Mouse (Mus musculus) midbrain, embryonic 16.5 days (tissue): ENCODE data around the gene Tbc1d24. TPM values are rescaled to one million over a fixed set of nuclear protein-coding genes. Genes with fewer than 3 reads are reported as not detected.
A peak's percentile ranks its signal among the peaks of the same experiment; 100 is the strongest.

Experiments used
- ATAC-seq: fragments of 200-750 bp; cut with Nextera tagmentation; 2 replicates; pipeline ENCODE4 v1.8.0; 2017; ENCODE audit warnings: moderate TSS enrichment
- H3K27ac ChIP-seq: fragments of 300-500 bp; sonication (generic); 2 replicates; pipeline ENCODE4 v1.5.1; 2014; ENCODE audit warnings: mild to moderate bottlenecking, low read length, mixed read lengths
- H3K27me3 ChIP-seq: fragments of 300-500 bp; sonication (generic); 2 replicates; pipeline ENCODE4 v1.6.1; 2014; ENCODE audit warnings: low read depth, low read length, mixed read lengths; ENCODE audit not compliant: control insufficient read depth, insufficient read depth
- H3K36me3 ChIP-seq: fragments of 300-500 bp; sonication (generic); 2 replicates; pipeline ENCODE4 v1.6.1; 2014; ENCODE audit warnings: mild to moderate bottlenecking, low read length, moderate library complexity, mixed read lengths; ENCODE audit not compliant: control insufficient read depth, insufficient read depth
- H3K4me1 ChIP-seq: fragments of 300-500 bp; sonication (generic); 2 replicates; pipeline ENCODE4 v1.6.1; 2014; ENCODE audit warnings: mild to moderate bottlenecking, low read length, mixed read lengths; ENCODE audit not compliant: control insufficient read depth, insufficient read depth
- H3K4me2 ChIP-seq: fragments of 300-500 bp; sonication (generic); 2 replicates; pipeline ENCODE4 v1.6.1; 2014; ENCODE audit warnings: mild to moderate bottlenecking, low read length, mixed read lengths
- H3K4me3 ChIP-seq: fragments of 300-500 bp; sonication (generic); 2 replicates; pipeline ENCODE4 v1.5.1; 2014; ENCODE audit warnings: low read depth, mild to moderate bottlenecking, low read length, moderate library complexity, mixed read lengths
- H3K9ac ChIP-seq: fragments of 300-500 bp; sonication (generic); 2 replicates; pipeline ENCODE4 v1.6.1; 2014; ENCODE audit warnings: low read depth, low read length, mixed read lengths
- H3K9me3 ChIP-seq: fragments of 300-500 bp; sonication (generic); replicated peaks from 2 replicates; pipeline ENCODE4 v1.6.1; 2014; ENCODE audit warnings: mild to moderate bottlenecking, low read length, mixed read lengths; ENCODE audit not compliant: control insufficient read depth, poor library complexity, severe bottlenecking
- WGBS: fragments of 180-500 bp; shearing (Covaris S2); extraction: QIAGEN DNeasy Blood & Tissue Kit; methylation state at CpG from one replicate; pipeline ENCODE4 v1.1.7; 2014; 5-methylcytosine and 5-hydroxymethylcytosine counted together
- polyA plus RNA-seq: library from polyadenylated mRNA; unstranded; fragments of >200 nt; fragmentation: Nextera tagmentation; extraction: Ambion mirVana; gene quantifications from 2 replicates; pipeline ENCODE4 v1.2.1, GENCODE M21; 2015

Tbc1d24 gene
- polyA plus RNA-seq, 1 experiment from 2014 or later, result 30.6 TPM

DNA sequence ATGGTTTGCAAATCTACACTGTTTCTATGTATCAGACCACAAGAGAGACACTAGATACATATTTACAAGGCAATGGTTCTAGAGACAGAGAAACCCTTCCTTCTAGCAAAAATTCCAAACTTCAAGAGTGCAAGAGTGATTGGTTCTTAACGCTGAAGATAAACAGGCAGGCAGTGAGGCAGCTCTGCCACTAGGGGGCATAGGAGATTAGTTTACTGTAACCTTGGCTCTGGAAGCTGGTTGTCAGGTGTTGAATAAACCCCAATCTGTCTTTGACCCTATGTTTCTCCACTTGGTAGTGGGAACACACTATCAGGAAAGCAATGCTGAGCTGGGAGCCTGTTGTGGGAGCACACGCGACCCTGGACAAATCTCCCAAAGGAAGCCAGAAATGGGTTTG lies 31.9 kb downstream of the Tbc1d24 start:
- Histone ChIP-seq H3K9ac (no peak overlapping the region), H3K27ac (no peak overlapping the region), H3K4me2 (no peak overlapping the region), H3K36me3 (no peaks in the 10 kb centered on the region), H3K4me1 (peaks cover 8% of the 10 kb centered on the region), H3K9me3 (no peaks in the 10 kb centered on the region), H3K27me3 (no peaks in the 10 kb centered on the region), H3K4me3 (no peak overlapping the region)
- 4% methylated on average over 3 of the region's 3 CpGs for WGBS
- ATAC-seq, result no peak

DNA sequence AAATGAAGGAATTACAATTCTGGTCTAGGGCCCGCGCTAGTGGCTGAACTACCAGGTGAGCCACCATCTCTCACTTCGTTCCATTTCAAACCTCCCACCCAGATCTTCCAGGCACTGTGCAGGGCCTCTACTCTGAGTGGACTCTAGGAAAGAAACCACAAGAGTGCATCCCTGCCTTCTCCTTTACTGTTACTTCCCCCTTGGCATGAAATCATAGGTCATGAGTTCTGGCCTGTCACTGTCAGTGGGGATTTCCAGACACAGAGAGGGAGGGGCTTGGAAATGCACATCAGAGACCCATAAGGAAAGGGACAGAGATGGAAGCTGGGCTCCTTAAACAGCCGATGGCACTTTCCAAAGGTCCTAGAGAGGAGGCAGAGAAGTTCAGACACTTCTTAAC lies 33.6 kb downstream of the Tbc1d24 start:
- no peak overlapping the region for H3K9ac ChIP-seq
- no peaks in the 10 kb centered on the region for H3K36me3 ChIP-seq
- no peaks in the 10 kb centered on the region for H3K27me3 ChIP-seq
- no peak overlapping the region for H3K27ac ChIP-seq
- ATAC-seq, result no peak
- peaks cover 25% of the 10 kb centered on the region for H3K4me1 ChIP-seq
- H3K4me3 ChIP-seq, result no peak overlapping the region
- no peak overlapping the region for H3K4me2 ChIP-seq
- H3K9me3 ChIP-seq, result no peaks in the 10 kb centered on the region
- WGBS, result 87% methylated on average over 4 of the region's 4 CpGs

DNA sequence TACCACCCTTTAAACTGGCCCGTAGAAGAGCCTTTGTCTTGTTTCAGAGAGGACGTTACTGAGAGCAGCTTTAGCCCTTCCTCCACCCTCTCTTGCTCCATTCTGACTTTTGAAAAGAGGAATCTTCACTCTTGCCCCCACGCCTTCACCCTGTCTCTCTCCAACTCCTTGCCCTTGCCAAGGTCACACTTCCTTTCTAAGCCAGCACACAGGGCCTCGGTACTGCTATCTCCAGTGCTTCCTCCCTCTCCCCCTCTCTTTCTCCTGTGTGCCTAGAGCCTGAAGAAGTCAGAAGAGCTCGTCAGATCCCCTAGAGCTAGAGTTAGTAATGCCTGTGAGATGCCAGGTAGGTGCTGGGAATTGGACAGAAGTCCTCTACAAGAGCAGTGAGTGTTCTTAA lies 34.6 kb downstream of the Tbc1d24 start:
- H3K36me3 ChIP-seq, result no peaks in the 10 kb centered on the region
- no peak overlapping the region for H3K27ac ChIP-seq
- no peak overlapping the region for H3K4me2 ChIP-seq
- ATAC-seq, result no peak
- WGBS, result 89% methylated on average over 5 of the region's 5 CpGs
- no peak overlapping the region for H3K4me3 ChIP-seq
- H3K9me3 ChIP-seq, result no peaks in the 10 kb centered on the region
- H3K9ac ChIP-seq, result no peak overlapping the region
- H3K4me1 ChIP-seq, result peaks cover 29% of the 10 kb centered on the region
- H3K27me3 ChIP-seq, result no peaks in the 10 kb centered on the region

DNA sequence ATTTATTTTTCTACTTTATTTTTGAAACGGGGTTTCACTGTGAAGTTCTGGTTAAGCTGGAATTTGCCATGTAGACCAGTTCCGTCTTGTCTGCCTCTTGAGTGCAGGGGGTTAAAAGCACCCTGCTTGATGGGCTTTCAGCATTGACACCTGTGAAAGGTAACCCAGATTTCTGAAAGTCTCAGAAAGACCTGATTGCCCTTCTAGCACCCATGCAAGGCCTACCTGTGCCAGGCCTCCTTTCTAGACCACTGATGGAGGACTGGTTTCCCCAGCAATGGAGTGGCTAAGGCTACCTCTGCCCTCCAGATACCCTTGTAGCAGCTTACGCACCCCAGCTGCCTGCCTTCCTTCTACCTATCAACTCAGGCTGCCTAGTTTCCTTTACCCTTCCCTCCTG lies 35.2 kb downstream of the Tbc1d24 start:
- Histone ChIP-seq H3K27me3 (no peaks in the 10 kb centered on the region), H3K36me3 (no peaks in the 10 kb centered on the region), H3K4me1 (peaks cover 29% of the 10 kb centered on the region), H3K27ac (peak overlapping the region; percentile 99), H3K9ac (peak overlapping the region; percentile 90), H3K4me3 (peak overlapping the region; percentile 75), H3K9me3 (no peaks in the 10 kb centered on the region), H3K4me2 (peak overlapping the region; percentile 82)
- WGBS, result 65% methylated on average over 3 of the region's 3 CpGs
- no peak for ATAC-seq

DNA sequence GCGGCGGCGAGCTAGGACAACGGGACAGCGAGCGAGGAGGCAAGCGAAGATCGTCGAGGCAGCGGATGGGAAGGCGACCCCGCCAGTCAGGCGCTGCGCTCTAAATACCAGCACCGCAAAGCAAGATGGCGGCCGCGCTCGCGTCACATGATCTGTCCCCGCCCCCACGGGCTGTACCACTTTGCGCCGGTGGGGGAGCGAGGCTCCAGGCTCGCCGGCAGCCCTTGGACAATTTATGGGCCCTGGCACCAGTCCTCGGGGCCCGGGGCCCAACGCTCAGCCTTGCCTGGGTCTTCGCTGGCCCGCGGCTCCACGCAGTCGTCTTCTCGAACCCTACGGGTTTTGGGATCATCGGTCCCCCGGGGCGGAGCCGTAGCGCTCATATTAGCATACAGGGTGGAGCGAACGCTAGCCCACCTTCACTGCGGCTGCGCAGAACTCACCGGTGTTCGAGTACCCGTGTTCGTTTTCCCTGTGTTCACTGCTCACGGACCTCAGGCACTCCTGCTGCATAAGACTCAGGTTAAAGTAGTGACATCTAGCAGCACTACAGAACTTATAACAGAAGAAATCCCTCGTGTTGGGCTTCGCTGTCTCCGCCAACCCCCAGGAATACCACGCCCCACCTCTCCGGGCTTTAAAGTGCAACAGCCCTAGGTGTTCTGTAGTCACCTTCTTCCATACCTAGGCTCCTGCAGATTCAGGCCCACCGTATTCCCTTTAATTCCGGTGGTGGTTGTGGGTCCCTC lies 35.9 kb downstream of the Tbc1d24 start, which contains the start of gene Atp6v0c:
Atp6v0c (minus strand) TSS at position 386 of the 749 bp plus-strand sequence.
- WGBS, result under 1% methylated on average over 58 of the region's 58 CpGs
- Histone ChIP-seq H3K4me3 (peak within 1 kb of the TSS; percentile 75), H3K4me1 (peaks cover 29% of the 10 kb centered on the region), H3K9me3 (no peaks in the 10 kb centered on the region), H3K9ac (peak within 1 kb of the TSS; percentile 90), H3K27me3 (no peaks in the 10 kb centered on the region), H3K36me3 (no peaks in the 10 kb centered on the region), H3K27ac (peak within 1 kb of the TSS; percentile 99), H3K4me2 (peak within 1 kb of the TSS; percentile 82)
- peak; percentile 85 for ATAC-seq

DNA sequence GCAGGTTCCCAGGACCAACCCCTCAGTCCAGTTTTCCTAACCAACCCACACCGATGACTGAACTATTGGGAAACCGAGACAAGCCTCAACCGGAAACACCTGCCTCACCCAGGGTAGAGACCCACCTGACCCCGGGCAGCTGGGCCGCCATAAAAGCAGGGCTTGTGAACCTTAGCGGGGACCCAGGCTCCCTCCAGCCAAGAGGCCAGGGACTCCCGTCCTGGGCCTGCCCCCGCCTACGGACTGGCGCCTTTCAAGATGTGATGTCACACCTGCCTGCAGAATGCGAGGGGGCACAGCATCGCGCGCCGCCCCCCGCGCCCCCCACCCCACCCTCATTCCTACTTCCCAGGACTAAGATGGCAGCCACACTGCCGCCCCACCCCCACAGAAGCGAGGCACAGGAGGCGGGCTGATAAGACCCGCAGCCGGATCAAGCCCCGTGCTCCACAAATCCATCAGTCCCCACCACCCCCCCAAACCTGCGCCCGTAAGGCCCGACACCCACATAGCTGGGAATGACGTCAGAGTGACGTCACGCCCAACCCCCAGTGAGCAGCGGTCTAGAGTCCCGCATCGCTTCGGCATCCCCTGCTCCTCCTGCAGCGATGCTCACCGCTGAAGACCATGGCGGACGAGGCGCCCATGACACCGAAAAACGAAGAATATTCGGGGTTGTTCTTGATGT lies 36.6 kb downstream of the Tbc1d24 start:
- Histone ChIP-seq H3K36me3 (no peaks in the 10 kb centered on the region), H3K9ac (peak overlapping the region; percentile 90), H3K4me2 (peak overlapping the region; percentile 82), H3K4me1 (peaks cover 29% of the 10 kb centered on the region), H3K27ac (peak overlapping the region; percentile 99), H3K27me3 (no peaks in the 10 kb centered on the region), H3K4me3 (peak overlapping the region; percentile 75), H3K9me3 (no peaks in the 10 kb centered on the region)
- WGBS, result under 1% methylated on average over 40 of the region's 41 CpGs
- ATAC-seq, result peak; percentile 63

DNA sequence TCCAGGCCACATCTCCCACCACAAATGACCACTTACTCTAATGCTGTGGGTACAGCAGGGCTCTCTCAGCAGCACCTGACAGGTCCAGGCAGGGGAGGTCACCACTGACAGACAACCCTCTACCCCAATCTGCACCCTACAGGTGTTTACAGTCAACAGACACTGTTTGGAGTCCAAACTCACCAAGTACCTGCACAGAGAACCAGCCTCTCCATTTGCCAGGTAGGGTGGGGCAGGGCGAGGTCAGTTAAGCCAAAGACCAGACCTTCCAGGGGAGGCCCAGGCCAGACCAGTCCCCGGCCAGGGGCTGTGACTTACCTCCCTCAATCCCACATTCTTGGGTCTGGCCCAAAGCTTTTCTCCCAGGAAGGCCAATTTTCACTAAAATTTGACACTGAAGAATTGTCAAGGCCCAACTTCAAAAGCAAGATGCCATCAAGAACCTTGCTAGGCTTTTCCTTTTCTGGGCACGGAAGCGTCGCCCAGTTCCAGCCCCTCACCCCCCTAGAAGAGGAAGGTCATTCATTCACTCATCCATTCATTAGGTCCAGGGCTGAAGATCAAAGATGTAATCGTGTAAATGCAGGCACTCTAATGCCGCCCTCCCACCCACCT lies 37.4 kb downstream of the Tbc1d24 start:
- 63% methylated on average over 7 of the region's 7 CpGs for WGBS
- Histone ChIP-seq H3K4me3 (peak overlapping the region; percentile 75), H3K27ac (peak overlapping the region; percentile 99), H3K36me3 (no peaks in the 10 kb centered on the region), H3K9me3 (no peaks in the 10 kb centered on the region), H3K9ac (peak overlapping the region; percentile 90), H3K27me3 (no peaks in the 10 kb centered on the region), H3K4me1 (peaks cover 28% of the 10 kb centered on the region), H3K4me2 (peak overlapping the region; percentile 82)
- no peak for ATAC-seq

DNA sequence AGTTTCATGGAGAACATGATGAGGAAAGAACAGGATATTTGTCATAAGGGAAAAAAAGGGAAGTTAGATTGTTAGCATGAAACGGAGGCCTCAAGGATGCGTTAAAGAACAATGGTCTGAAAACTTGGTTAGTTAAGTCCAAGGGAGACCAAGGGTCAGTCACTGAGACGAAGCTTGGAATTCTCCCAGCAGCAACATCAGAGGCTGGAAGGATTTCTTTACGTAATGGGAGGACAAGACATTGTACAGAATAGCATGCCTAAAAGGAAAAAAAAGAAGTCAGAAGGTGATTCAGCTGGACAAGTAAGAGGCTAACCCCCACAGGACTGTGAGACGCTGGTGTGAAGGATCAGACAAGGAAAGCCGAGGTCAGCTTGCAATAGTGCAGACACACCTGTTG lies 38.2 kb downstream of the Tbc1d24 start:
- Histone ChIP-seq H3K27ac (no peak overlapping the region), H3K9ac (no peak overlapping the region), H3K4me2 (peak overlapping the region; percentile 82; the same call in 1 of the 2 replicates), H3K4me1 (peaks cover 33% of the 10 kb centered on the region), H3K27me3 (no peaks in the 10 kb centered on the region), H3K36me3 (no peaks in the 10 kb centered on the region), H3K9me3 (no peaks in the 10 kb centered on the region), H3K4me3 (peak overlapping the region; percentile 75; the same call in 1 of the 2 replicates)
- 88% methylated on average over 6 of the region's 6 CpGs for WGBS
- no peak for ATAC-seq
